Mouse (Mus musculus) layer of hippocampus, adult 18-20 months (tissue): ENCODE data around the gene Srp9. TPM values are rescaled to one million over a fixed set of nuclear protein-coding genes. Genes with fewer than 3 reads are reported as not detected.
A peak's percentile ranks its signal among the peaks of the same experiment; 100 is the strongest.

Experiments
- DNase-seq, 2 experiments: peaks; one replicate each; pipeline ENCODE4 v3.0.0; 2022; ENCODE audit warnings: low spot score in 2 of 2
- total RNA-seq, 2 experiments: library from RNA; stranded (reverse); gene quantifications; 2 replicates each; pipeline ENCODE4 v1.2.3; 2021

Srp9 gene
- total RNA-seq, 2 experiments from 2014 or later, result 71.7 to 73.8 TPM

GRCm38 (mm10) chr1:182103436-182103835, 21.1 kb upstream of the Srp9 start:
- DNase-seq, result no peak

- no peak for DNase-seq
Measured at GRCm38 (mm10) chr1:182105023-182105422, 19.5 kb upstream of the Srp9 start.

GRCm38 (mm10) chr1:182107251-182107650, 17.3 kb upstream of the Srp9 start:
- DNase-seq, result no peak

- DNase-seq, result no peak
Measured at GRCm38 (mm10) chr1:182108397-182109099, 16.0 kb upstream of the Srp9 start.

- no peak for DNase-seq
Measured at GRCm38 (mm10) chr1:182110185-182110584, 14.4 kb upstream of the Srp9 start.

- no peak for DNase-seq
Measured at GRCm38 (mm10) chr1:182110708-182111385, 13.7 kb upstream of the Srp9 start.

GRCm38 (mm10) chr1:182111386-182112317, 12.9 kb upstream of the Srp9 start:
- DNase-seq, result no peak

- DNase-seq, result no peak
Measured at GRCm38 (mm10) chr1:182112385-182112784, 12.2 kb upstream of the Srp9 start.

- no peak for DNase-seq
Measured at GRCm38 (mm10) chr1:182113131-182113530, 11.4 kb upstream of the Srp9 start.

GRCm38 (mm10) chr1:182113587-182114500, 10.7 kb upstream of the Srp9 start:
- no peak for DNase-seq

GRCm38 (mm10) chr1:182115197-182115596, 9.3 kb upstream of the Srp9 start:
- peak in 1 of 2 experiments; percentile 51 for DNase-seq

- peak in 1 of 2 experiments; percentile 35 for DNase-seq
Measured at GRCm38 (mm10) chr1:182115651-182116408, 8.7 kb upstream of the Srp9 start.

- no peak for DNase-seq
Measured at GRCm38 (mm10) chr1:182122413-182122812, 2.1 kb upstream of the Srp9 start.

- peak; percentile 70 to 86 for DNase-seq
Measured at GRCm38 (mm10) chr1:182124924-182125368, 409 bp downstream of the Srp9 start.

- no peak for DNase-seq
Measured at GRCm38 (mm10) chr1:182130830-182131229, 6.3 kb downstream of the Srp9 start.

- DNase-seq, result no peak
Measured at GRCm38 (mm10) chr1:182137204-182138125, 12.9 kb downstream of the Srp9 start.

GRCm38 (mm10) chr1:182138172-182138571, 13.6 kb downstream of the Srp9 start:
- no peak for DNase-seq

GRCm38 (mm10) chr1:182139937-182140336, 15.4 kb downstream of the Srp9 start:
- DNase-seq, result no peak

- DNase-seq, result peak; percentile 61 to 88
Measured at GRCm38 (mm10) chr1:182140370-182140769, 15.8 kb downstream of the Srp9 start.
